Mouse (Mus musculus): ENCODE results near the gene Fos.

Fos gene

DNA sequence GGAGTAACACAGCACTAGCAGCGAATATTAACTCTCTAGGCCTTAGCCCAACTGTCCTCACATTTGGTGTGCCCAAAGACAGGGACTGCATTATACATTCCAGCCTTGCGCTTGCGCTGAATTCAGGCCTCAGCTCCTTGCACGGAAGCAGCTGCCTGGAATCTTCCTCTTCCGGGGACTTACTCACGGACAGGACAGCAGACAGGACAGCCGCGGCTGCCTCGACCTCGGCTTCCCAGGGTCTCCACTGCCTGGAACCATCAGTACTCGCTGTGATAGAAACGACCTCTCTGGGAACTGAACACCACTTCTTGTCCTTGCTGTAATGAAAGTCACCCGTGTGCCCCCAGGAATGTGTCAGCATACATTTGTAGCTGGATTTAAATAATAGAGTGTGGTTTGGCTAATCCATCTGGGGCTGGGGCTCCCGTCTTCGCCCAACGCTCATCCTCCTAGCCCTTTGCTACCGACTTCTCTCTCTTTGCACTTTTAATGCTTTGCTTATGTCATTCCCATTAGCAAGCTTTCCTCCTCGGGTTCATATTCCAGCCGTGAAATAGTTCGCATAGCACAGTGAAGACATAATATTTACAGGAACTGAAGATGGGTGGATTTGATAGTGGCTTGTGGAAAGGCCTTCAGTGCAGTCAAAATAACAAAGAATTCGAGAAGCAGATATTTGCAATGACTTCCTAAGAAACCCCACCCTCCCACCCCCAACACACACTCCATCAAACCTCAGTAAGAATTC, 11.6 kb upstream of the Fos start:
- no peak for DNase-seq (ENCODE audit: low spot score)

DNA sequence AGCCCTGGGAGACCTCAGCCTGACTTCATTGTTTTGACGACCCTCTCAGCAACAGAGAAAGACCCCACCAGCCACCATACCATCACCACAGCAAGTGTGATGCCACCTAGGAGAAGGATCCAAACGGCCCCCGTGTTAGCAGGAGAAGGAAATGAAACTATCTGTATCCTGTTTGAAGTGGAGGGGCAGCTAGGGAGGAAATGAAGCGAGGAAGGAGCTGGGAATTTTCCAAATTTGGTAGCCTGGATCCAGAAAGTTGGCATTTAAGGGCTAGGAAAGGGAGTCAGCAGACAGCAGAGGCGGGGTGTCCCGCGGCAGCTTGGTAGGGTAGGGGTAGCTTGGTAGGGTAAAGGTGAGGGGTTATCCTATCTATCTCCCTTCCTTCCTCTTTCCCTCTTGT, 10.9 kb upstream of the Fos start:
- DNase-seq (ENCODE audit: low spot score): no peak

DNA sequence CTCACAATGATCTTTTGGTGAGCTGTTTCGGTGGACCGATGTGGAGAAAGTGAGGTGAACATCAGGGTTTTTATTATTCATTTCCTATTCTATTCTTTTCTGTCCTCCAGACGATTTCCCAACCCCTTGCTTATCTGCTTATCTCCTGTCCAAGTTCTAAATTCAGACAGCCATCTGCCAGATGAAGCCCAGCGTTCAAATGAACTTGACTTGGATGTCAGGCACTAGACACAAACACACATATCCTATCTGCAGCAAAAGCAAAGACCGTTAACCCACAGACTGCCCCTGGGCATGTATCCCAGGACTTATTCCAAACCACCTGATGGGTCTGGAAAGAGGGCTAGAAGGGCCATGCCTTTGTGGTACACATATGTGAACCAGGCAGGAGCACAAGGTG, 9.3 kb upstream of the Fos start:
- no peak for DNase-seq (ENCODE audit: low spot score)

DNA sequence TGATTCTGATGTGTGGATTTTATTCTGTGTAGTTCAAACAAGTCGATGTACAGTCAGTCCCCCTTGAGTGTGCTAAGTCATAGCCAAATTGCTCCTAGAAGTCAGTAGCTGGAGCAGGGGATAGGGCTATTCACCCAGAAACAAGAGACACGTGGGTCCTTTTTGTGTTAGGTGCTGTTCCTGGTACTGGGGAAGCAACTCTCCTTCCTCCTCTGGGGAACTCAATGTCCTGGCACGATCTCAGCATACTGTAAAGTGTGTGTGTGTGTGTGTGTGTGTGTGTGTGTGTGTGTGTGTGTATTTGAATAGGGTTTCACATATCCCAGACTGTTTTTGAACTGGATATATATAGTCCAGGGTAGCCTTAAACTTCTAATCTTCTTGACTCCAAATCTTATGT, 8.8 kb upstream of the Fos start:
- DNase-seq (ENCODE audit: low spot score): no peak

DNA sequence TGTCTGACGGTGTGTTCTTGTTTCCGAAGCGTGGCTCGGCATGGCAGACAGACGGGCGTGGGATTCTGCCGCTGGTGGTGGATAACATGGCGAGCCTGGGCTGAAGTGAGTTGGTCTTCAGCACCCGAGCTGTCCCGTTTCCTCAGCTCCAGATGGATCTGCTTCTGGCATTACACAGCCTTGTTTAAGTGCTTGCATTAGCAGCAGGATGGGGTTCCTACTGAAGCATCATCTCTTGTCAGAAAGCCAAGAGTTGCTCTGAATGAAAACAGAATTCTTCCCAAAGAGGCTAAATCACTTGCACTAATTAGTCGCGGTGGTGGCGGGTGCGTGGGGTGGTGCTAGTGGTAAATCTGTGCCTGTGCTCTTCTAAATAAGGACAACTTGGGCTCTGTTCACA, 5.8 kb upstream of the Fos start:
- DNase-seq (ENCODE audit: low spot score): no peak

DNA sequence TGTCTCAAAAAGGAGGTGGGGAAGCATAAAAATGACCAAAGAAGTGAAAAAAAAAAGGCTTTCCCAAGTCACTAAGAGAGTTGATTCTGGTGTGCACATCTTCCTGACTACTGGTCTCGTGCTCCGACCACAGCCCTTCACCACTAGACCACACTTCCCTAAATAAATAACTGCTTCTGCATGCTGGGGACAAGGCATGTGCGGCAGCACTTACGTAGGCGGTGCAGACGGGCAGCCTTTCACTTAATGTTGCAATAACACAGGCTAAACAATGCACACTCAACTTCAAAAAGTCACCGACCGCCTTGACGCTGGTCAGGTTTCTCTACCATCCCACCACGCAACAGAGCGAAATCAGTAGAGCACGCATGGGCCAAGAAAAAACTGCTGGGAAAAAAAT, 5.0 kb upstream of the Fos start:
- no peak for DNase-seq (ENCODE audit: low spot score)

DNA sequence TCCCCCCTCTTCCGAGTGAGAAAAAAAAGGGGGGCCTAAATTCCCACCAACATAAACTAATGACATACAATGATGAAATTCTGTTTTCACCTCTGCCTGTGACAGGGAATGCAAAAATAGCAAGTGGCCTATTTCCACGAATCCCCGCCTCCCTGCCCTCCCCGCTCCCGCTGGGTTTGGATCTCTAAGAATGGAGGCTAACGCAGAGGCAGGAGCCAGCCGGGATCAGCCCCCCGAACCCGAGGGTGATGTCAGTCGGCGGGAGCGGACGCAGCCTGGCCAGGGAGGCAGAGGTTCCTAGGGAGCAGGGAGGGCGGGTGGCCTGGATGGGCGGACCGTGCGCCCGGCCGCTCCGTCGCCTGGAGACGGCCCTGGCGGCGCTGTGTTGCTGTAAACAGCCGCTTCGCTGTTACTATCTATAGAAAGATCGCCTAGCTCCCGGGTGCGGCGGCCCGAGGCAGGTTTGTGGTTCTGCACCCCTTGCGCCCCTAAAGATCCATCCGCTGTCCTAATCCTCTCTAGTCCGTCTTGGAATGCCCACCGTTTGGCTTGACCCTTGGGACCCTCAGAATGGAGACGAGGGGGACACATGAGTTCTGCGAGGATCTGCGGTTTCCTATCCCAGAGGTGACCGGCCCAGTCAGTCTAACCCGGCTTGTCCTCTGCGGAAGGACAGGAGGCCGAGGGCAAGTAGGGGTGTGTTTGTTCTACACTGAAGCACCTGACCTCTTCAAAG, 1.6 kb upstream of the Fos start:
- DNase-seq (ENCODE audit: low spot score): peak; percentile 52

DNA sequence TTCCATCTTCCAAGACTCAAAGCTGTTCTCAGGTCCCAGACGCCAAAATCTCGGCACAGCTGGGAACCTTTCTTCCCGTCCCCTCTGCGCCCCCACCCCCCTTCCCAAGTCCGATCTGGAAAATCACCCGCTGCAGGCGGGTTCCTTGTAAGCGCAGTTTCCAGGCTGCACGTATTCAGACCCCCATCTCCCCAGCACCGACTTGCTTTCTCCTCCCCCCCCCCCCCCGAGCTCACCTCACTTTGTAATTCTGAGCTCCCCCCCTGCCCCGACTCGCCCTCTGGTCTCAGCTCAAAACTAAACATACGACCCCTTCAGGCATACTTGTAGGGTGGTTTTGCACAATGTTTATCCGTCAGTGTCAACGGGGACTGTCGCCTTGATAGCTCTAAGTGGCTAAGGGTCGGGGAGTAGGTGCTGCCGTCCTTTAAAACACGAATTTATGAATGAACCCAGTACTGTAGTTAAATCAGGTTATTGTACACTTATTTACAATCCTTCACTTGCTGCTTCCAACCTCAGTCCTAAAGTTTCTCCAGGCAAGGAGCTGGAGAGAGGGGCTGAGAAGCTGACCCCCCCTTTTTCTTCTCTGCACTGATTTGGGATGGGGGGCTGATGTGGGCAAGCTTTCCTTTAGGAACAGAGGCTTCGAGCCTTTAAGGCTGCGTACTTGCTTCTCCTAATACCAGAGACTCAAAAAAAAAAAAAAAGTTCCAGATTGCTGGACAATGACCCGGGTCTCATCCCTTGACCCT, 857 bp upstream of the Fos start:
- DNase-seq (ENCODE audit: low spot score): no peak

DNA sequence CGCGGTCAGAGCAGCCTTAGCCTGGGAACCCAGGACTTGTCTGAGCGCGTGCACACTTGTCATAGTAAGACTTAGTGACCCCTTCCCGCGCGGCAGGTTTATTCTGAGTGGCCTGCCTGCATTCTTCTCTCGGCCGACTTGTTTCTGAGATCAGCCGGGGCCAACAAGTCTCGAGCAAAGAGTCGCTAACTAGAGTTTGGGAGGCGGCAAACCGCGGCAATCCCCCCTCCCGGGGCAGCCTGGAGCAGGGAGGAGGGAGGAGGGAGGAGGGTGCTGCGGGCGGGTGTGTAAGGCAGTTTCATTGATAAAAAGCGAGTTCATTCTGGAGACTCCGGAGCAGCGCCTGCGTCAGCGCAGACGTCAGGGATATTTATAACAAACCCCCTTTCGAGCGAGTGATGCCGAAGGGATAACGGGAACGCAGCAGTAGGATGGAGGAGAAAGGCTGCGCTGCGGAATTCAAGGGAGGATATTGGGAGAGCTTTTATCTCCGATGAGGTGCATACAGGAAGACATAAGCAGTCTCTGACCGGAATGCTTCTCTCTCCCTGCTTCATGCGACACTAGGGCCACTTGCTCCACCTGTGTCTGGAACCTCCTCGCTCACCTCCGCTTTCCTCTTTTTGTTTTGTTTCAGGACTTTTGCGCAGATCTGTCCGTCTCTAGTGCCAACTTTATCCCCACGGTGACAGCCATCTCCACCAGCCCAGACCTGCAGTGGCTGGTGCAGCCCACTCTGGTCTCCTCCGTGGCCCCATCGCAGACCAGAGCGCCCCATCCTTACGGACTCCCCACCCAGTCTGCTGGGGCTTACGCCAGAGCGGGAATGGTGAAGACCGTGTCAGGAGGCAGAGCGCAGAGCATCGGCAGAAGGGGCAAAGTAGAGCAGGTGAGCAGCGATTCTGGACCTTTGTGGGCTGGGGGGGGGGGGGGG, 875 bp downstream of the Fos start:
- DNase-seq (ENCODE audit: low spot score): no peak

DNA sequence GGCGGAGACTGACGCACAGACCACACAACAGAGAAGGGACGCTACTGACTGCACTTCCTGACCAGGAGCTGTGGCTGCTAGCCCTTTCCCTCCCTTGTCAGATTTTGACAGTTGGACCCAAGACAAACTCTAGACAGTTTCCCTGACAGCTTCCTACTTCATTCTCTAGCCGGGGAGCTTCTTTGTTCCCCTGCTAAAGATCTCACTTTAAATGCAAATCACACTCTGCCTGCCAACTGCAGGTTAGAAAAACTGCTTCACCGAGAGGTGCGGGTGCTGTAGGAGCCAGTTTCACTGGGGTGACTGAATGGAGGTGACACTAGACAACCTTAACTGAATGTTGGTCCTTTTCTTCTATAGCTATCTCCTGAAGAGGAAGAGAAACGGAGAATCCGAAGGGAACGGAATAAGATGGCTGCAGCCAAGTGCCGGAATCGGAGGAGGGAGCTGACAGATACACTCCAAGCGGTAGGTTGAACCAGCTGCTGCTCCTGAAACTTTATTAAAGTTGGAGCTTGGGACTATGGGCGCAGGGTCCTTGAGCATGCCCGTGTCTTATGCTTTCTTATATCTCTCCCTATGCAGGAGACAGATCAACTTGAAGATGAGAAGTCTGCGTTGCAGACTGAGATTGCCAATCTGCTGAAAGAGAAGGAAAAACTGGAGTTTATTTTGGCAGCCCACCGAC, 1.7 kb downstream of the Fos start:
- DNase-seq (ENCODE audit: low spot score): no peak

DNA sequence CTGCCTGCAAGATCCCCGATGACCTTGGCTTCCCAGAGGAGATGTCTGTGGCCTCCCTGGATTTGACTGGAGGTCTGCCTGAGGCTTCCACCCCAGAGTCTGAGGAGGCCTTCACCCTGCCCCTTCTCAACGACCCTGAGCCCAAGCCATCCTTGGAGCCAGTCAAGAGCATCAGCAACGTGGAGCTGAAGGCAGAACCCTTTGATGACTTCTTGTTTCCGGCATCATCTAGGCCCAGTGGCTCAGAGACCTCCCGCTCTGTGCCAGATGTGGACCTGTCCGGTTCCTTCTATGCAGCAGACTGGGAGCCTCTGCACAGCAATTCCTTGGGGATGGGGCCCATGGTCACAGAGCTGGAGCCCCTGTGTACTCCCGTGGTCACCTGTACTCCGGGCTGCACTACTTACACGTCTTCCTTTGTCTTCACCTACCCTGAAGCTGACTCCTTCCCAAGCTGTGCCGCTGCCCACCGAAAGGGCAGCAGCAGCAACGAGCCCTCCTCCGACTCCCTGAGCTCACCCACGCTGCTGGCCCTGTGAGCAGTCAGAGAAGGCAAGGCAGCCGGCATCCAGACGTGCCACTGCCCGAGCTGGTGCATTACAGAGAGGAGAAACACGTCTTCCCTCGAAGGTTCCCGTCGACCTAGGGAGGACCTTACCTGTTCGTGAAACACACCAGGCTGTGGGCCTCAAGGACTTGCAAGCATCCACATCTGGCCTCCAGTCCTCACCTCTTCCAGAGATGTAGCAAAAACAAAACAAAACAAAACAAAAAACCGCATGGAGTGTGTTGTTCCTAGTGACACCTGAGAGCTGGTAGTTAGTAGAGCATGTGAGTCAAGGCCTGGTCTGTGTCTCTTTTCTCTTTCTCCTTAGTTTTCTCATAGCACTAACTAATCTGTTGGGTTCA, 2.5 kb downstream of the Fos start:
- no peak for DNase-seq (ENCODE audit: low spot score)

DNA sequence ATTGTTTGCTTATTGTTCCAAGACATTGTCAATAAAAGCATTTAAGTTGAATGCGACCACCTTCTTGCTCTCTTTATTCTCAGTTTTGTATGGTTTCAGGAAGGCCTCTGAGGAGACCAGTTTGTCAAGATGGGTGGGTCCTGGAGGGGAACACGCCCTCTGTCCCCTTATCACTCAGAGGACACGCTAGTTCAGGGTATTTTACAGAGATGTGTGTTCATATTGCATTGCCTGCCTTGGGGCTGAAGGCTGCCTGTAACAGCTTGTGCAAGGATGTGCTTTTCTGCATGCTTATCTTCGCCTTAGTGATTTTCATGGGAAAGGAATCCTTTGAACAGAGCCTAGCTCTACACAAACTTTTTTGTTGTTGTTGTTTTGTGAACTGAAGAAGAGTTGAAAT, 3.5 kb downstream of the Fos start:
- DNase-seq (ENCODE audit: low spot score): no peak

DNA sequence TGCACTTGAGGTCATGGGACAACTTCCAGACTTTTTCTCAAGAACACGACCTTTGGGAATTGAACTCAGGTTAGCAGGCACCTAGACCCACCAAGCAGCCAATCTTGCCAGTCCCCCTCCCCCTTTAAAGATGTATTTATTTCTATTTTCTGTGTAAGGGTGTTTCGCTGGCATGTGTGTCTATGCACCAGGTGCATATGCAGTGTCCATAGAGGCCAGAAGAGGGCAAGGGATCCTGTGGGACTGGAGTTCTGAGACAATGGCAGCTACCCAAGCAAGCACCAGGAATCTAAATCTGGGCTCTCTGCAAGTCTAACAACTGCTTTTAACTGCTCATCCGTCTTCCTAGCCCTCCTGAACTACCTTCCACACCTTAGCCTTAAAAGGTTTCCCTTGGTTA, 4.1 kb downstream of the Fos start:
- DNase-seq (ENCODE audit: low spot score): no peak

DNA sequence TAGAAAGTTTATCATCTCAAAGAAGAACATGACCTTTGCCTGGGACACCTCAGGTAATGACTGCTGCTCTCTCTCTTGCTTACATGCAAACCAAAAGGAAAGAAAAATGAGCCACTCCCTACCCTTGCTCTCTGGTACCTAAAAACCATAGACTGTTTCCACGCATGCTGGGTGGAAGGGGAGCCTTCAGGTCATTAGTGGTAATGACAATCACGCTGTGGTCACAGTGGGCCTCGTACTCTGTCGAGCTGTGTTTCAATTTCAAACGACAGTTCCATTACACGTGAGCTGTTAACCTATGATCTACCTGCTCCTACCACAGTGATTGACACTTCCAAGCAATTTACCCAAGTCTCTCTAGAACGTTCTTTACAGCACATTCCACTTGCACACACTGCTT, 5.0 kb downstream of the Fos start:
- DNase-seq (ENCODE audit: low spot score): no peak

DNA sequence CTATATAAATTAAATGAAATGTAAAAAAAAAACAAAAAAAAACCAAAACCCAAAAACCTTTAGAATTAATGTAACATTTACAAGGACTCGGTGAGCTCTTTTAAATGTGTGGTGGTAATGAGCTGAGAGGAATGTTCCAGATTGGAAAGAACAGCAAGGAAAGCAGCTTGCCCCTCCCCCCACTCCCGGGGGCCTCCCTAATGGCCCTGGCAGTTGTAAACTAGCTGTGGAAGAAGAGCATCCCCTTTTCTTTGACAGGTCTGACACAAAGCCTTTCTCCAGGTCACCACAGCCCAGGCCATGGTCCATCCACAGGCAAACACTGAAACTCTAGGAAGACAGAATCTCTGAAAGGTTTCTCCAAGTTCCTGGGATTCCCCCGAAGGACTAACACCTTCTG, 5.5 kb downstream of the Fos start:
- DNase-seq (ENCODE audit: low spot score): no peak

DNA sequence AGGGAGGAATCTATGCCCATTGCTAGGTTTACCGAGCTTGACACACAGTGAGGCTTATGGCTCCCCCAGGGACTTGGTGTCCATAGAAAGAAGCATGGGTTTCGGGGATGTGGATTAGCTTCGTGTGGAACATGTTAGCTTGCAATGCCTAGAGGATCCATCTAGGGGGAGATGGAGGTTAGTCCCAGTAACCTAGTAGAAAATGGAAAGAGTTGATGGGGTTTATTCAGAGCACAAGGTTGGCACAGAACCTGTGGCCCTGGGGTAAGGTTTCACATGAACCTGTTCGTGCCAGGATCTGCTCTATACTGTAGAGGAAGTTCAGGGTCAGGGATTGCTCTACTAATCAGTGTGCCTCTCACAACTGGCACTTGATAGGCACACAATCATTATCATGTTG, 9.5 kb downstream of the Fos start:
- DNase-seq (ENCODE audit: low spot score): no peak

DNA sequence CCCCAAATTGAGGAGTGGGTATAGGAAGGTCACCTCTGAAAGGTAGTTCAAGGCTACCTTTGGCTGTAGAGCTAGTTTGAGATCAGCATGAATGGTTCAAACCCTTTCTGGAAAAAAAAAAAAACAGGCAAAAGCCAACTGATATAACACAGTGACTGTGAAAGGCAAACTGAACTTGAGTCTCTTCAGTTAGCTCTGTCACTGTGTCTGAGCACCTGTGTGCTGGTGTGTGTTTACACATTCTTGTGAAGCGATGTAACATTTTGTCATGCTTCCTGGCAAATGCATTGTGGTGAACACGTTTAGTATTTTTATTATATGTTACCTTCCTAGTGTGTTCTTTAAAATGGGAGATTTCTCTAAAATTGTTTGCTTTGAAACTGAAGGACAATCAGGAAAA, 11.0 kb downstream of the Fos start:
- no peak for DNase-seq (ENCODE audit: low spot score)

DNA sequence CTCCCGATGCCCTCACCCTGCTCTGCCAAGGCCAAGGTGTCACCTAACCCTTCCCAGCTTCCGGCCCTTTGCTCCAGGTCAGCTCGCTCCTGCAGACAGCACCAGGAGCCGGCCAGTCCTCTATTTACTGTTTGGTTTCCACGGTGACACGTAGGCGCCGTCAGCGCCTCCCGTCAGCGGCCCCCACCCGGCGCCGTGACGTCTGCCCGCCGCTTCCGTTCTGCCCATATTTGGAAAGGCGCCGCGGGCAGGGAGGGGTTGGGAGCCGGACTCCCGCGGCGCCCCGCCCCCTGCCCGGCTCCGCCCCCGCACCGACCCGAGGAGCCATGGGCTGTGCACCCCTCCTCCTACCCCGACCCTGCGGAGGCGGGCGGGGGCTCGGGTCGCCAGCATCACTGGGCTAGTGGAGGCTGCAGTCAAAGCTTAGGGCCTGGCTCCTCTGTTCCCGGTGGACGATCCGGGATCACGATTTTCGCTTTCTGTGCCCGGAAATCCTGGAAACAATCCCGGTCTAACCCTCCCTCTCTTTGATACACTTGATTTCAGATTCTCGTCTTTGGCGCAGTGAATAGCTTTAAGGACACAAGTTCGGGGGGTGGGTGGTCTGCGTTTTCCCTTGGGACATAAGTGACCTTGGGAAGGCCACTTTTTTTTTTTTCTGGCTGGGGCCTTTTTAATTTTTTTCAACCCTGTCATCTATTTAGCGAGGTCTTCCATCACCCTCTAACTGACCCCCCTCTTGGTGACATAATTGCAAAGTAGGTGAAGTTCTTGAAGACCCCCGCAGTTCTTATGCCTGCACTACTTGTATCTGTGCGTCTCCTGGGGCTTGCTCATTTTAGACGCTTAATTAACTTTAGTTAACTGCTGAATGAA, 12.4 kb downstream of the Fos start:
- DNase-seq (ENCODE audit: low spot score): peak; percentile 91

DNA sequence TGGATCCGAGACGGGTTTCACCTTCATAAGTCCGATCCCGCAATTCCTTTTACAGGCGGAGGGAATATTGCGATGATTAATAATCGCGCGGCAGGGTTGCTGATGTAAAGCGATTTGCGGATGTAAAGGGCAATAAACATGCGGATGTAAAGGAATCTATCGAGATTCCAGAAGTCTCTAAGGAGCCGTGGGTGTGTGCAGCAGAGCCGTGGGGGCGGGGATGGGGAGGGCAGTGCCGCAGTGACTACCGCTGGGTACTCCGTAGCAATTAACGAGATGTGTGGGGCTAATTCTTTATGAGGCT, 13.0 kb downstream of the Fos start:
- DNase-seq (ENCODE audit: low spot score): no peak

Measured in ovary, postnatal 10 days (tissue).